Mouse (Mus musculus) stomach, embryonic 14.5 days (tissue): ENCODE data around the gene Igdcc4. TPM values are rescaled to one million over a fixed set of nuclear protein-coding genes. Genes with fewer than 3 reads are reported as not detected.

ENCODE experiments used
- ATAC-seq: fragments of 200-750 bp; cut with Nextera tagmentation; 2 replicates; pipeline ENCODE4 v1.8.0; 2017; ENCODE audit warnings: low read depth, moderate TSS enrichment; ENCODE audit not compliant: insufficient number of reproducible peaks, insufficient read depth, low FRiP score
- H3K27ac ChIP-seq: fragments of 300-500 bp; sonication (generic); 2 replicates; pipeline ENCODE4 v1.5.1; 2014; ENCODE audit warnings: mild to moderate bottlenecking, low read length, moderate library complexity, mixed read lengths
- H3K27me3 ChIP-seq: fragments of 300-500 bp; sonication (generic); 2 replicates; pipeline ENCODE4 v1.6.1; 2014; ENCODE audit warnings: low read length, control low read depth, mixed read lengths; ENCODE audit not compliant: control insufficient read depth, insufficient read depth
- H3K36me3 ChIP-seq: fragments of 300-500 bp; sonication (generic); 2 replicates; pipeline ENCODE4 v1.6.1; 2014; ENCODE audit warnings: mild to moderate bottlenecking, control low read depth, low read length, moderate library complexity, mixed read lengths; ENCODE audit not compliant: control insufficient read depth, insufficient read depth
- H3K4me1 ChIP-seq: fragments of 300-500 bp; sonication (generic); 2 replicates; pipeline ENCODE4 v1.6.1; 2014; ENCODE audit warnings: low read length, control low read depth, mixed read lengths; ENCODE audit not compliant: control insufficient read depth, insufficient read depth
- H3K4me2 ChIP-seq: fragments of 300-500 bp; sonication (generic); replicated peaks from 2 replicates; pipeline ENCODE4 v1.6.1; 2014; ENCODE audit warnings: low read depth, low read length, control low read depth
- H3K4me3 ChIP-seq: fragments of 300-500 bp; sonication (generic); 2 replicates; pipeline ENCODE4 v1.5.1; 2014; ENCODE audit warnings: low read depth, low read length, control low read depth
- H3K9ac ChIP-seq: fragments of 300-500 bp; sonication (generic); replicated peaks from 2 replicates; pipeline ENCODE4 v1.6.1; 2014; ENCODE audit warnings: low read depth, mild to moderate bottlenecking, control low read depth, low read length, moderate library complexity, mixed read lengths
- H3K9me3 ChIP-seq: fragments of 300-500 bp; sonication (generic); 2 replicates; pipeline ENCODE4 v1.6.1; 2016; ENCODE audit warnings: low read depth, low read length, control low read depth; ENCODE audit not compliant: control insufficient read depth
- WGBS: fragments of 180-500 bp; shearing (Covaris S2); extraction: QIAGEN DNeasy Blood & Tissue Kit; methylation state at CpG from one replicate; pipeline ENCODE4 v1.1.7; 2014; 5-methylcytosine and 5-hydroxymethylcytosine counted together
- polyA plus RNA-seq: library from polyadenylated mRNA; unstranded; fragments of >200 nt; fragmentation: Nextera tagmentation; extraction: Ambion mirVana; gene quantifications from 2 replicates; pipeline ENCODE4 v1.2.1, GENCODE M21; 2014

The Igdcc4 gene
- polyA plus RNA-seq, 1 experiment from 2014 or later = 43.3 TPM

DNA sequence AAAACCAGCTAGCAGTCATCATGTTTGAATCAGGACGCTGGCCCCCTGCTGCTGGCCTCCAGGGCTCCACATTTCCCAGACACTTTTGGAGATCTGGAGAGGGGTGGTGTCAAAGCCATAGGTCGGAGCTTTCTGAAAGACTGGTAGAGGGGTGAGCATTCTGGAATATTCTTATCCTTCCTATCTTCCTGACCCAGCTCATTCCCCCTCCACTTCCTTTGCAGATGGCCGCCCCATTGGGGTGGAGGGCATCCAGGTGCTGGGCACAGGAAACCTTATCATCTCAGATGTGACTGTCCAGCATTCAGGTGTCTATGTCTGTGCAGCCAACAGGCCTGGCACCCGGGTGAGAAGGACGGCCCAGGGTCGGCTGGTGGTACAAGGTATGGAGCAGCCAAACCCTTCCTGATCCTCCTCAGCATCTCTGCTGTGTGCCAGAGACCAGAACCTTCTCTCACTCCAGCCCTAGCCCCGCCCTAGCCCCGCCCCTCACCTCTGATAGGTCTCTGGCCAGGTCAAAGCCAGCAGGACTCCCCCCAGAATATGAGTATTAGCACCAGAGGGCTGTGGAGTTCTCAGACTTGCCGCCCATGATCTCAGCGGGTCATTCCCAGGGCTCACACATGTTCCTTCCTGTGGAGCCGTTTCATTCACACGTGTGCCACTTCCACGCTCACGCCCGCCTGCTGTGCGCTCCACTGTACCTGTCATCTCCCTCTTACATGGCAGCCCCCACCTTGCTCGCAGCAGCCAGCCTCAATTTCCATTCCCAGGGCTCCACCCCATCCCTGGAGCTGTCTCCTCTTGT, 78.7 kb downstream of the Igdcc4 start:
- Histone ChIP-seq H3K9ac (no peak overlapping the region), H3K4me2 (0 out of 2 replicates have a peak overlapping the region, but pooled peaks have one; percentile 5), H3K4me1 (peaks cover 43% of the 10 kb centered on the region), H3K4me3 (no peak overlapping the region), H3K27ac (no peak overlapping the region), H3K27me3 (no peaks in the 10 kb centered on the region), H3K36me3 (no peaks in the 10 kb centered on the region), H3K9me3 (no peaks in the 10 kb centered on the region)
- no peak for ATAC-seq
- WGBS = 33% methylated on average over 17 of the region's 17 CpGs

Other genes with a start within 250 kb of the Igdcc4 start
- not detected in 2 replicates for gene Slc24a1, start 149.9 kb upstream of the Igdcc4 start, polyA plus RNA-seq
- 53.2 and 56.2 TPM in 2 replicates for gene Ints14, start 140.6 kb upstream of the Igdcc4 start, polyA plus RNA-seq
- 83.8 and 84.6 TPM in 2 replicates for gene Hacd3, start 79.8 kb upstream of the Igdcc4 start, polyA plus RNA-seq
- 29.8 and 33.1 TPM in 2 replicates for gene Dpp8, start 69.1 kb upstream of the Igdcc4 start, polyA plus RNA-seq
- gene Igdcc3, start 39.7 kb downstream of the Igdcc4 start, polyA plus RNA-seq = 2.0 and 2.7 TPM in 2 replicates
- 6.0 and 6.4 TPM in 2 replicates for gene Parp16, start 93.9 kb downstream of the Igdcc4 start, polyA plus RNA-seq
- gene Cilp, start 163.7 kb downstream of the Igdcc4 start, polyA plus RNA-seq = 0.78 and 1.0 TPM in 2 replicates
- 50.7 and 56.7 TPM in 2 replicates for gene Clpx, start 192.8 kb downstream of the Igdcc4 start, polyA plus RNA-seq
- 10.5 and 10.8 TPM in 2 replicates for gene Pdcd7, start 244.6 kb downstream of the Igdcc4 start, polyA plus RNA-seq